Mouse (Mus musculus) testis, adult 2 months (tissue): Measurements from ENCODE around the gene Plxnc1.

Experiments used
- CTCF ChIP-seq: fragments of 200-500 bp; IDR thresholded peaks from 2 replicates; pipeline ENCODE4 v1.5.1; 2012; ENCODE audit warnings: low read depth, mild to moderate bottlenecking, inconsistent platforms, low read length, moderate library complexity; ENCODE audit not compliant: control insufficient read depth, insufficient read depth, insufficient replicate concordance
- POLR2A ChIP-seq: fragments of 200-500 bp; IDR thresholded peaks from 2 replicates; pipeline ENCODE4 v1.6.1; 2012; ENCODE audit warnings: low read depth, mild to moderate bottlenecking, inconsistent platforms, low read length, moderate library complexity; ENCODE audit not compliant: control insufficient read depth

GRCm38 (mm10) chr10:94944691-94945205, at the start of gene Plxnc1:
- no peak for TF ChIP-seq POLR2A
- no peak for TF ChIP-seq CTCF
